Comparison of ENCODE assay signal across 8 mouse cellular contexts in genomic region chr3:84048729-84049175, GRCm38 (mm10). TPM values are rescaled to one million over a fixed set of nuclear protein-coding genes. Genes with fewer than 3 reads are reported as not detected.
DNase-seq lines count a peak whose midpoint lies in the region; ATAC-seq and TF ChIP-seq lines count a peak whose summit lies in the region.

No protein-coding gene starts in this region.

- no peaks in the 10 kb centered on the region for H3K27me3 ChIP-seq in embryonic facial prominence, embryonic 13.5 days
- H3K27me3 ChIP-seq in heart, postnatal 0 days (ENCODE audit: control insufficient read depth, insufficient read depth, low read length), result no peaks in the 10 kb centered on the region

- 0 out of 2 replicates have a peak overlapping the region, but pooled peaks have one; percentile 11 for H3K4me3 ChIP-seq in embryonic facial prominence, embryonic 13.5 days
- H3K4me3 ChIP-seq in heart, postnatal 0 days (ENCODE audit: low read depth, low read length), result no peak overlapping the region

- H3K9me3 ChIP-seq in embryonic facial prominence, embryonic 13.5 days, result peaks cover 4% of the 10 kb centered on the region; the same call in 1 of the 2 replicates
- no peaks in the 10 kb centered on the region for H3K9me3 ChIP-seq in heart, postnatal 0 days (replicated peaks; ENCODE audit: control insufficient read depth, low read length)

- peak overlapping the region; percentile 78 for H3K27ac ChIP-seq in embryonic facial prominence, embryonic 13.5 days
- H3K27ac ChIP-seq in heart, postnatal 0 days (ENCODE audit: low read depth), result no peak overlapping the region

- whole genome bisulfite sequencing in embryonic facial prominence, embryonic 13.5 days, result 2% methylated on average over 9 of the region's 9 CpGs
- WGBS in heart, postnatal 0 days, result 19% methylated on average over 9 of the region's 9 CpGs

- peaks cover 22% of the 10 kb centered on the region for H3K4me1 ChIP-seq in embryonic facial prominence, embryonic 13.5 days
- peaks cover 4% of the 10 kb centered on the region; the same call in 1 of the 2 replicates for H3K4me1 ChIP-seq in heart, postnatal 0 days (ENCODE audit: control insufficient read depth, insufficient read depth)

- H3K9ac ChIP-seq in embryonic facial prominence, embryonic 13.5 days, result 0 out of 2 replicates have a peak overlapping the region, but pooled peaks have one; percentile 27
- H3K9ac ChIP-seq in heart, postnatal 0 days (replicated peaks; ENCODE audit: low read depth, low read length), result no peak overlapping the region

- peak overlapping the region; percentile 44 for H3K4me2 ChIP-seq in embryonic facial prominence, embryonic 13.5 days
- peak overlapping the region; percentile 23; the same call in 1 of the 2 replicates for H3K4me2 ChIP-seq in heart, postnatal 0 days (ENCODE audit: low read depth, low read length)

- no peaks in the 10 kb centered on the region for H3K36me3 ChIP-seq in embryonic facial prominence, embryonic 13.5 days
- H3K36me3 ChIP-seq in heart, postnatal 0 days (replicated peaks; ENCODE audit: control insufficient read depth, insufficient read depth, low read length), result no peaks in the 10 kb centered on the region

- TF ChIP-seq CTCF in heart, postnatal 0 days (IDR thresholded peaks at IDR 0.05; ENCODE audit: low read depth), result peak; percentile 46

- peak; percentile 84 for ATAC-seq in embryonic facial prominence, embryonic 13.5 days (ENCODE audit: insufficient number of reproducible peaks, insufficient read depth, low FRiP score, low TSS enrichment, low read depth)
- ATAC-seq in heart, postnatal 0 days (ENCODE audit: insufficient read depth, low read depth), result peak; percentile 83

- no peak for TF ChIP-seq EP300 in heart, postnatal 0 days (IDR thresholded peaks at IDR 0.05; ENCODE audit: low read depth)

- peak; percentile 67 to 69 for DNase-seq in heart, adult 18-20 months
- no peak for DNase-seq in heart, adult 8-10 months (ENCODE audit: low spot score)
- peak; percentile 61 for DNase-seq in heart, postnatal 0 days (ENCODE audit: low spot score)
- DNase-seq in lung, postnatal 10 days, result peak; percentile 79
- DNase-seq in right cerebral cortex, postnatal 14 days, result no peak
- no peak for DNase-seq in spleen, postnatal 10 days (ENCODE audit: low spot score in 2 of 2)
- DNase-seq in cerebellum, postnatal 25 days, result no peak

RNA-seq across cellular contexts. Expression of gene Tmem131l, which starts 8.8 kb away (rescaled TPM):
- total RNA-seq in heart, adult 18-20 months (2021), result 10 to 100 TPM; 17.1 to 24.2 TPM
- total RNA-seq in heart, adult 8-10 months (2022), result 10 to 100 TPM; 17.6 to 25.0 (median 21.0) TPM
- polyA plus RNA-seq in embryonic facial prominence, embryonic 13.5 days (2015; fragmentation: Nextera tagmentation; extraction: Ambion mirVana), result 65.7 and 67.4 TPM in 2 replicates
- total RNA-seq in heart, postnatal 0 days (2014; rRNA removed; ENCODE audit: low replicate concordance), result 32.6 and 33.4 TPM in 2 replicates
- polyA plus RNA-seq in heart, postnatal 0 days (2015; fragmentation: Nextera tagmentation; extraction: Ambion mirVana), result 14.7 and 16.5 TPM in 2 replicates

Comparison
In these comparisons a context has a peak if more than half of its experiments do, and no peak if none do; other contexts are left out.
1. DNase-seq: peak in heart, adult 18-20 months (2 of 2), heart, postnatal 0 days (single experiment) and lung, postnatal 10 days (single experiment); none in heart, adult 8-10 months (single experiment), right cerebral cortex, postnatal 14 days (single experiment), spleen, postnatal 10 days (0 of 2) and cerebellum, postnatal 25 days (0 of 2).